Mouse (Mus musculus): Measurements from ENCODE around the gene Slc29a2.

- TF ChIP-seq CTCF (IDR thresholded peaks at IDR 0.05; ENCODE audit: low read depth) (no peak), EP300 (IDR thresholded peaks at IDR 0.05; ENCODE audit: low read depth) (no peak)
These were observed 33.4 kb upstream of the Slc29a2 start, which contains the start of gene Npas4 for GRCm38 (mm10) chr19:4990256-4990625.
